13 mouse cellular contexts compared by ENCODE assay signal in genomic region chr1:155188656-155189055, GRCm38 (mm10). TPM values are rescaled to one million over a fixed set of nuclear protein-coding genes. Genes with fewer than 3 reads are reported as not detected.
"Had no signal": no experiment of that assay in that cellular context is flagged by ENCODE, and none has a peak within 500 bp of the region (broad histone marks: within the 10 kb centered on the region; RNA-seq: fewer than 3 reads in every experiment).

No protein-coding gene starts in this region.

- DNase-seq: liver; liver, embryonic 13.5 days; liver, postnatal 0 days; lung, adult 18-20 months; lung, adult 2 months; lung, embryonic 14.5 days; lung, postnatal 10 days; lung, postnatal 14 days; lung, postnatal 36 days; lung, postnatal 4 days; midbrain, embryonic 14.5 days had no signal

RNA-seq across cellular contexts. Expression of gene BC034090, which starts 55.6 kb away (rescaled TPM):
- total RNA-seq: megakaryocyte, adult 5-6 weeks; megakaryocyte-erythroid progenitor cell, adult 5-6 weeks had no signal
